Comparison of ENCODE assay signal across 18 mouse cellular contexts in the genomic region with DNA sequence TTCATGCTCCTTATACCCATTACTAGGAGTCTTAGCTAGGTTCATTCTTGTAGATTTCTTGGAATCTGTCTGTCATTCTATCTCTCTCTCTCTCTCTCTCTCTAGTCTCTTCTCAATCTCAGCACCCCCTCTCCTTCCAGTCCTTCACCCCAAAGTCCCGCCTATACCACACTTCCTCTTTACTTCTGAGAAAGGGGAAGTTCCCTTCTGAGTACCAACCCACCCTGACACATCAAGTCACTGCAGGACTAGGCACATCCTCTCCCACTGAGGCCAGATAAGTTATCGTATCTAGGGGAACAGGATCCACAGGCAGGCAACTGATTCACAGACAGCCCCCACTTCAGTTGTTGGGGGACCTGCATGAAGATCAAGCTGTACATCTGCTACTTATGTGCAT.
A peak's percentile ranks its signal among the peaks of the same experiment; 100 is the strongest.
DNase-seq lines count a peak whose midpoint lies in the region; ATAC-seq lines count a peak whose summit lies in the region.
"Had no signal": no experiment of that assay in that cellular context is flagged by ENCODE, and none has a peak within 500 bp of the region (broad histone marks: within the 10 kb centered on the region; RNA-seq: fewer than 3 reads in every experiment).

No protein-coding gene starts in this region.

- H3K4me1 ChIP-seq in liver, embryonic 15.5 days (replicated peaks), result no peaks in the 10 kb centered on the region
- no peaks in the 10 kb centered on the region for H3K4me1 ChIP-seq in midbrain, embryonic 16.5 days (ENCODE audit: control insufficient read depth, insufficient read depth, low read length)
- H3K4me1 ChIP-seq: heart, embryonic 13.5 days; hindbrain, embryonic 13.5 days had no signal

- H3K27me3 ChIP-seq in liver, embryonic 15.5 days, result no peaks in the 10 kb centered on the region
- no peaks in the 10 kb centered on the region for H3K27me3 ChIP-seq in midbrain, embryonic 16.5 days (ENCODE audit: control insufficient read depth, insufficient read depth, low read depth, low read length)
- H3K27me3 ChIP-seq: heart, embryonic 13.5 days; hindbrain, embryonic 13.5 days had no signal

- H3K36me3 ChIP-seq in liver, embryonic 15.5 days (replicated peaks), result no peaks in the 10 kb centered on the region
- H3K36me3 ChIP-seq in midbrain, embryonic 16.5 days (ENCODE audit: control insufficient read depth, insufficient read depth, low read length), result no peaks in the 10 kb centered on the region
- H3K36me3 ChIP-seq: heart, embryonic 13.5 days; hindbrain, embryonic 13.5 days had no signal

- DNase-seq in heart, adult 8-10 months (ENCODE audit: low spot score), result peak; percentile 2
- no peak for DNase-seq in heart, postnatal 10 days
- no peak for DNase-seq in left cerebral cortex, adult 8-10 months (ENCODE audit: low spot score in 2 of 2)
- no peak for DNase-seq in urinary bladder, postnatal 25 days (ENCODE audit: low spot score)
- DNase-seq: cerebellum, adult 11-12 months; forebrain, postnatal 0 days; gastrocnemius, postnatal 14 days; kidney, adult 18-20 months; kidney, postnatal 25 days; right cerebral cortex, postnatal 25 days; thymus, postnatal 25 days had no signal

- H3K9me3 ChIP-seq in liver, embryonic 15.5 days (replicated peaks), result no peaks in the 10 kb centered on the region
- H3K9me3 ChIP-seq in midbrain, embryonic 16.5 days (replicated peaks; ENCODE audit: control insufficient read depth, low read length, poor library complexity, severe bottlenecking), result no peaks in the 10 kb centered on the region
- H3K9me3 ChIP-seq: heart, embryonic 13.5 days; hindbrain, embryonic 13.5 days had no signal

- no peak overlapping the region for H3K4me2 ChIP-seq in liver, embryonic 15.5 days
- no peak overlapping the region for H3K4me2 ChIP-seq in midbrain, embryonic 16.5 days (ENCODE audit: low read length)
- H3K4me2 ChIP-seq: heart, embryonic 13.5 days; hindbrain, embryonic 13.5 days had no signal

- ATAC-seq in common myeloid progenitor, adult 5-6 weeks (replicated peaks; ENCODE audit: low read depth, poor library complexity, severe bottlenecking), result peak; percentile 99
- peak; percentile 69 for ATAC-seq in liver, embryonic 15.5 days (ENCODE audit: insufficient read depth)
- ATAC-seq in neutrophil, adult 5-6 weeks (ENCODE audit: extremely low read depth, insufficient number of reproducible peaks, low FRiP score, poor library complexity, severe bottlenecking), result peak; percentile 96
- no peak for ATAC-seq in midbrain, embryonic 16.5 days
- ATAC-seq: forebrain, postnatal 0 days had no signal

- intact Hi-C loops in heart, postnatal 10 days (cut with DNase I), result no loop called here

- no peak overlapping the region for H3K4me3 ChIP-seq in liver, embryonic 15.5 days (replicated peaks)
- no peak overlapping the region for H3K4me3 ChIP-seq in midbrain, embryonic 16.5 days (ENCODE audit: low read depth, low read length)
- H3K4me3 ChIP-seq: heart, embryonic 13.5 days; hindbrain, embryonic 13.5 days; myocyte had no signal

- no peak overlapping the region for H3K9ac ChIP-seq in liver, embryonic 15.5 days
- H3K9ac ChIP-seq in midbrain, embryonic 16.5 days (ENCODE audit: low read depth, low read length), result no peak overlapping the region
- H3K9ac ChIP-seq: forebrain, postnatal 0 days; heart, embryonic 13.5 days; hindbrain, embryonic 13.5 days had no signal

- 19% methylated on average over 2 of the region's 2 CpGs for WGBS in liver, embryonic 15.5 days (ENCODE audit: insufficient replicate concordance)
- WGBS in midbrain, embryonic 16.5 days, result 88% methylated on average over 2 of the region's 2 CpGs

- H3K27ac ChIP-seq in liver, embryonic 15.5 days (replicated peaks), result no peak overlapping the region
- no peak overlapping the region for H3K27ac ChIP-seq in midbrain, embryonic 16.5 days (ENCODE audit: low read length)
- H3K27ac ChIP-seq: heart, embryonic 13.5 days; hindbrain, embryonic 13.5 days had no signal
